Mouse (Mus musculus) A20 (cell line): ENCODE results near the gene Hoxa13.

Experiments used
- DNase-seq: peaks from one replicate; pipeline ENCODE4 v3.0.0-alpha.2; 2011; ENCODE audit warnings: low read depth, low spot score

Gene Hoxa13

DNA sequence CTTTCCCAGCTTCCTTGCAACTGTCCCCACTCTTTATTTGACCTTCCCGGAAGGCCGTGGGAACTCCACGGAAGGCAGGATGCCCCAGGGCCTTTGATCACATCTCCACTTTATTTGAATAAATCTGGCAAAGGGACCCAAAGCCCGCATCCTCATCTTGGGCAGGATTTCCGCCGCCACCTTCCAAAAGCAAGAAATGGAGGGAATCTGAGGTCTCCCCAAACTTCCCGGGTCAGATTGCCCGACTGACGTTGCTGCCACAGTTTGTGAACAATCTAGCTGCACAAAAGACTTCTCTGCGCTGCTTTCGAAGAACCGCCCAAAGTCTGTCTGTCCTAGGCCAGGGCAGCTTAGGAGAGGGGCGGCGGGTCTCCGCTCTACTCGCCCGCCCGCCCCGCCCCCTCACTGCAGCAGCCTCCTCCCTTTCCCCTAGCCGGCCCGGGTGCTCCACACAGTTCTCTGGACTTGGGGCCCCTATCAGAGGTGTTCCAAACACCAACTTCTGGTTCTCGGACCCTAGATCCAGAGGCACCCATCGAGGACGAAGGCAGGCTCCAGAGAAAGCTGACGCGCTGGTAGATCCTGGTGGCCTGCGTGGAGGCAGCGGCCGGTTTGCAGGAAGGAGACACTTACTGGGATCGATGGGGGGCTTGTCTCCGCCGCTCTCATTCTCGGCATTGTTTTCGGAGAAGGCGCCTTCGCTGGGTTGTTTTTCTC lies 35.6 kb downstream of the Hoxa13 start:
- DNase-seq: peak; percentile 62

DNA sequence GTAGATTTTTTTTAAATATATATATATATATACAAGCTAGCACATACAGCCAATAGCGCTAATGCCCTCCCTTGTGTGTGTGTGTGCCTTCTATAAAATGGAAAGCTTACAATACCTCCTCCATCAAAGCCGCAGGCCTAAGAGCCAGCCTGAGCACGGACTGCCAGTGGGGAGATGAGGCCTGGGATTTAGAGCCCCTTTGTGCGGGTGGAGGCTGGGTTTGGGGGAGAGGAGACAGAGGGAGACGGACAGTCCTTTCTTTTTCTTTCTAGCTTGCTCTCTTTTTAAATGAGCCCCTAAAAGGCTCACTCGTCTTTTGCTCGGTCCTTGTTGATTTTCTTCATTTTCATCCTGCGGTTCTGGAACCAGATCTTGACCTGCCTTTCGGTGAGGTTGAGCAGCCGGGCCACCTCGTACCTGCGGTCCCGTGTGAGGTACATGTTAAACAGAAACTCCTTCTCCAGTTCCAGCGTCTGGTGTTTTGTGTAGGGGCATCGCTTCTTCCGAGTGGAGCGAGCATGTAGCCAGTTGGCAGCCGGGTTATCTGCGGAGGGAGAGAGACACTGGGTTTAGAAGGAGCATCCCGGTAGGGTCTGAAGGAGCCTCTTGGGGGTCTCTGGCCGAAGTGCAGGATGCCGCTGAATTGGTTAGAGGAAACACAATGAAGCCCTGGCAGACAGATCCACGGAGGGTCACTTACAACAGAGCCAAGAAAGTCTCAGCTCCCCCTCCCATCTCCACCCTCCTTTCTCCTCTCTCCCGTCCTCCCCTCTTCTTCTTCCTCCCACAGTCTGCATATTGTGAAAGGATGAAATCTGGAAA lies 36.5 kb downstream of the Hoxa13 start:
- no peak for DNase-seq

DNA sequence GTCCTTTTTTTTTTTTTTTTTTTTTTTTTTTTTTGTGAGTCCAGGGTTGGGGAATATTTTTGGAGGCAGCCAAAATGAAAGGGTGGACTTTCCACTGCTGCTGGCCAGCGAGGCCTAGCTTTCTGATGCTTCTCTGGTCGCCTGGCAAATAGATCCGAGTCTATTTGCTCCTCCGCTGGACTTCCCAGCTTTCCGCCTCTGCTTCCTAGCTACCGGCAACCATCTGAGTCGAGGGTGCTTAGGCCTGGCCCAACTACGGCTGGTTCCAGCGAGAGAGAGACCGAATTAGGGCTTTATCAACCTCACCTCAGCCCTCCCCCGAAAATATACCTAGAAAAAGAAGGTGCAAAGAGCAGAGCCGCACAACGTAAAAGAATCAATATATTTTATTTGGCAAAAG lies 38.0 kb downstream of the Hoxa13 start:
- DNase-seq: no peak

DNA sequence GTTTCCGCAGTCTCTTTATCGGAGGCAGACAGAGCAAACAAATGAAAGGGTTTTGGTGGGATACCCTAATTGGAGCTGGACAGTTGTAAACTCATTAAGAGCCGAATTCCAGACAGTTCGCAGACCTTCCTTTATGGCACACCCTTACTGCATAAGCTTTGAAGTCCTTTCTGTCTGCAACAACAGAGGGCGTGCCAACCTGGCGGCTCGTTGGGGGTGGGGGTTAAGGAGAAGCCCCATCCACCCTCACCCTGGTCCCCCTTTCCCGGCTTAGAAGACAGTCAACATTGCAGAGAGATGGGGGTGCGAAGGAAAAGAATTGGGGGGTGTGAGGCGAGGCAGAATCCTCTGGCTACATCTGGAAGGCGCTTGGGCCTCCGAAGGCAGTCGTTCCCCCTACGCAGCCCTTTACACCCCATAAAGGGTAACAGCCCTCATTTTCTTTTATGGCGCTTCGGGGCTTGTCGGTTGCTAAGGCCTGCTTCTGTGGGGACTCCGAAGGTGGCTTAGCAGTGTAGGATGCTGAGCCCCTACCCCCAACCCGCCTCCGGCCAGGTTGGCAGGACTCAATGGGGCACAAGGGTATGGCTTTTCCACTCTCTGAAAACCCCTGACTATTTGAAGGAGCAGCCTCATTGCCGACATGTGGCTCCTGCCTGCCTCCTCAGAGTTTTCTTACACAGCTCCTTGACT lies 38.5 kb downstream of the Hoxa13 start:
- no peak for DNase-seq

DNA sequence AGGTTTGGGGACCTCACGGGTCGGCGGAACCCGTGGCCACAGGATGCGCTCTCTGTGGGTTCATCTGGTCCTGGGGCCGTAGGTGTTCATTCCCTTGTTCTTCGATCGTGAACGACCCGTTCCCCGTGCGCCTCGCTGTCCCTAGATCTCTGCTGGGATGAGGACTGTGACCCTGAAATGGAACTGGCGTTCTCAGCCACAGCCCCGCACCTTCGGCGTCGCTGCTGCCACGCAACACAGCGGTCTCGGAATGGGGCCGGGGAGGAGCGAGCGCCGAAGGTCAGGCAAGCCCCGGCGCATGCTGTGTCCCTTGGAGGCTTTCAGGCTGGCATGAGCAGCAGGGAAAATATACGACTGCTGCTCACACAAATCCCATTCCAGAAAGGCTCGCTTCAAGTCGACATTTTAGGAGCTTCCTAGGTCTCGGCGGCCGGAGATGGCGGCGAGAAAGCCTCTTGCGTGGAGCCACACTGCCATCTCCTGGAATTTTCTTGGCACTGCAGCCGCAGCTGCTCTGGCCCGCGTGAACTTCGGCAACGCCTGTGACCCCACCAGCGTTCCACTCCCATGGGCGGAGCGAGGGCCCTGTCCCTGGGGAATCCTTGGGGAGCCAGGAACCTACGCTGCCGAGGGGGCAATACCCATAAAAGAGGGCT lies 39.2 kb downstream of the Hoxa13 start, which contains the start of gene Hoxa7:
Gene Hoxa7, minus strand, starts transcription at position 518 of the 656 bp plus-strand sequence.
- peak; percentile 92 for DNase-seq

DNA sequence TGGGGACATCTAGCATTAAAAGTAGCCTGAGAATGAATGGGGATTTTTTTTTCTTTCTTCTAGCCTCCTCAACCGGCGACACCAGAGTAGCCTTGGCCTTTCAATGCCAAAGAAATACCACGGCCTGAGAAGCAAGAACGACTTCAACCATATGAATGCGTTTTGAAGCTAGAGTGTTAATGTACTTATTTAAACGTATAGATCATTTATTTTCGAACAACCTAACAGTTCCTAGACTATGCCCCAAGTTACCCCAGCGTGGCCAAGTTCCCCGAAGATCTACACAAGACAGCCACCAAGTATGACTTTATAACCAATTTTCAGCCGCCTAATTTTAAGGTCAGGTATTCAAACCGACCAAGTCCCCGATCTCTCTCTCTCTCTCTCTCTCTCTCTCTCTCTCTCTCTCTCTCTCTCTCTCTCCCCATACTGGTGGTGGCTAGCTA lies 39.8 kb downstream of the Hoxa13 start:
- DNase-seq: no peak

DNA sequence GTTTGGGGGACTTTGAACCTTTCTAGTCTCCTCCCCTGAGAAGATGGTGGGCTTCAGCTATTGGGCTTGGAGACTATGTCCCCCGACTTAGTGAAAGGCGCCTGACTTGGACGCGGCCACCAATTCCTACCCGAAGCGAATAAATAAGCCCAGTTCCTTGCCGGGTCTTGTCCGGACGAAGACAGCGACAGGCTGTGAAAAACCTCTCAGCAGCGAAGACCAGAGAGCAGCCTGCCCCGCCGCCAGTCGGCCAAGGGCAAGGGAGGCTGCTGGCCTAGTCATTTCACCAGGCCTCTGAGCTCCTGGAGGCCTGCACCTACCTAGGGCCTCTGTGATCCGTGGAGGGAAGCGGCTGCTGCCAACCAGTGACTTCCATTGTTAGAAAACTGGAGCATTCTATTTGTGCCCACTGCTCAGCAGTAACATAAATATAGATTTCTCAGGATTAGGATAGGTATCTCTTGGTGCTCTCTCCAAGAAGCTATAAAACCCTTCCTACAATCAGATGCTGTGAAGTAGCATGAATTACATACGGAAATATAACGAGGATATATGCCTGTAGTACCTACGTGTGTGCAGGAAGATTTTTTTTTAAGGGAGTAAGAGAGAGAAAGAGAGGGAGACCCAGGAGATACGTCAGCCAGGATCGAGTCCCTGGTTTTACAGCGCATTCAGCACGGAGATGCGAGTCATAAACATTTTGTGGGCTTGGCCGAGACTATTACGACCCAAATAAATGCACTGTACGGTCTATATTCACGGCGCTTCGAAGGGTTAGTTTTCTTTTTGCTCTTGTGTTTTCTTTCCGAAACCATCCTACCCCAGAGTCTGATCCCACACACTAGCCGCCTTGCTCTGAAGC lies 40.4 kb downstream of the Hoxa13 start:
- DNase-seq: no peak

DNA sequence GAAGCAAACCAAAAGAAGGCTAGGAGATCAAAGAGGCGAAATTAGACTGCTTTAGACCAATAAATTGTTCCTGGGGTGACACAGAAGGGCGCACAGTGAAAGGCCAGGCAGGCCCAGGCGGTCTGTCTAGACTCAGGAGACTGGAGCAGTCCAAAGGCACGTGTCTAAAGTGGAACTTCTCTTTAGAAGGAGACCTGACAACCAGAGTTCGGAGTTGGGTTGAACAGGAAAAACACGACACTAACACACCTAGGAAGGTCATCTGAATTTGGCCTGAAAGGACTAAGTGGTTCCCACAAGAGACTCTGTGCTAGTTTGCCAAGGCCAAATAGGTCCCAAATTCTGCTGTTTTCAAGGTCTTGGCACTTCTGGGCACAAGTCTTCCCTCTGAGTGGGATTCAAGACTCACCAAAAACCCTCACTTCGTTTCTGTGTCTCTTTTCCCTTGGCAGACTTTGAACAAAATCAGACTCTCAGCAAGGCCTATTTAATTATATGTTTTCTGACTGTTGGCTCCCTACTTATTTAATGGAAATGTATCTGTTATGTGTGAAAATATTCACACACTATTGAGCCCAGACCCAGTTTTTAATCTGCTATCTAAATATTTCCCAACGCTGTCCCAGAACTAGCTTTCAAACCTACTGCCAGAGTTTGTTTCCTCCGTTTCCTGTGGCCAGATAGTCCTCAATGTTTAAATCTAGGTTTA lies 41.3 kb downstream of the Hoxa13 start:
- DNase-seq: no peak

DNA sequence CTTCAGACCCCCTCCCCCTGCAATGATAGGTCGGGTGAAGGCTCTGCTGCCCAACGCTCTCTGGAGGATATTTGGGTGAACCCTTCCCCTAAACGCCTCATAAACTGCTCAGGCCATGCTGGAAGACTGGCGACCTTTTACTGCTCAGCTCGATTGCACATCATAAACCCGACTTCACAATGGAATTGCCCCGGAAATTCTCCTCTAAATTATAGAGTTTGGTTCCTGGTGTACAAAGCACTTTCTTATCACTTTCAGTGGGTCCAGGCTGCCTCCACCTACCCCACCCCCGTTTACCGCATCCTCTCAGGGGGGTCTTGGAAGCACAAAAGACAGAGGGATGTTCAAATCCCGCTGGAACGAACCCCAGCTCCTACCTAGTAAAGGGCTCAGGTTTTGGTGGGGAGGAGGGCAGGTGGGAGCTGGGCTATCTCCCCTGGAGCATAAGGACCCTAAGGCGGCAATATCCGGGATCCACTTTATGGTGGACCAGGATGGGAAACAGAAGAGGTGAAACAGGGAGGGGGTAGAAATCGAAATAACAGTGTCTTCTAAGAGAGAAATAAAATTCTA lies 42.0 kb downstream of the Hoxa13 start:
- no peak for DNase-seq

DNA sequence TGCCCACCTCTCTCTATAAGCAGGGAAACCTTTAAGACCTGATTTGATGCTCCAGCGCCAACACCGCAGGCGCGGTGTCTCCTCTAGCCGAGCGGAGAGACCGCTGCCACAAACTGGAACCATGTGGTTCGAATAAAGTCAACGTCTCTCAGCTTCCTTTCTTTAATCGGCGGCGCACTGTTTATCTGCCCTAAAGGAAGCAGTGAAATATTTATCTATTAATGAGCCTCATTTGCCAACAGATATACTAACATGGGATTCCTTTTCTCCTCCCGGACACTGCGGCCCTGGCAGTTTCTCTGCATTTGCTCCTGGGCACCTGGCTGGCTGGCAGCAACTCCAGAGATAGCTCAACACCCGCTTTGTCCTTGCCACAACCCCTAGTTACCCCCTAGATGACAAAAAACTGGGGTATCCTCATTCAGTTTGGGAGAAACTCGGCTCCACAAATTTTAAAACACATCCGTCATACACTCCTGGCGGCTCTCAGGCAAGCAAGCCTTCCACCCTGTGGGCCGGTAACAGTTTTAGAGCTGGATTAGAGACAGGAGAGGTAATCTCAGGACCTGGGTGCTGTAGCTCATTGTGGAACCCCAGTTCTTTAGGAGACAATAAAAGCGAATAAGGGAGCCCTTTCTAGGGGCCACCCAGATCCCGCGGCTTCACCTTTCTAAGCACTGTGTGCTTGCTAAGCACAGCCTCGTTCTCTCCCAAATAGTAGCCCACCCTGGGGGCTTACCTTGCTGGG lies 42.6 kb downstream of the Hoxa13 start:
- no peak for DNase-seq

DNA sequence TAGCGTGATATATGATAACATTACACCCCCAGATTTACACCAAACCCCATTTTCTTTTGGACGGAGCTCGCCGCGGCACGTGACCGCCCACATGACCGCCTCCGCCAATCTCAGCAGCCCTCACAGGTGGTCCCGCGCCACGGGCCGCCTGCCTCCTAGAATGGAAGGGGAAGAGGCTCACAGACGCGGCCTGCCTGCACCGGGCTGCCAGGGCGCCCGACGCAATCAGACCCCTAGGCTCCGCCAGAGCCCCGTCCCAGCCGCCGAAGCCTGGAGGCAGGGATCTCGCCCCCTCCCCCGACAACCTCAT lies 43.3 kb downstream of the Hoxa13 start:
- peak; percentile 94 for DNase-seq

DNA sequence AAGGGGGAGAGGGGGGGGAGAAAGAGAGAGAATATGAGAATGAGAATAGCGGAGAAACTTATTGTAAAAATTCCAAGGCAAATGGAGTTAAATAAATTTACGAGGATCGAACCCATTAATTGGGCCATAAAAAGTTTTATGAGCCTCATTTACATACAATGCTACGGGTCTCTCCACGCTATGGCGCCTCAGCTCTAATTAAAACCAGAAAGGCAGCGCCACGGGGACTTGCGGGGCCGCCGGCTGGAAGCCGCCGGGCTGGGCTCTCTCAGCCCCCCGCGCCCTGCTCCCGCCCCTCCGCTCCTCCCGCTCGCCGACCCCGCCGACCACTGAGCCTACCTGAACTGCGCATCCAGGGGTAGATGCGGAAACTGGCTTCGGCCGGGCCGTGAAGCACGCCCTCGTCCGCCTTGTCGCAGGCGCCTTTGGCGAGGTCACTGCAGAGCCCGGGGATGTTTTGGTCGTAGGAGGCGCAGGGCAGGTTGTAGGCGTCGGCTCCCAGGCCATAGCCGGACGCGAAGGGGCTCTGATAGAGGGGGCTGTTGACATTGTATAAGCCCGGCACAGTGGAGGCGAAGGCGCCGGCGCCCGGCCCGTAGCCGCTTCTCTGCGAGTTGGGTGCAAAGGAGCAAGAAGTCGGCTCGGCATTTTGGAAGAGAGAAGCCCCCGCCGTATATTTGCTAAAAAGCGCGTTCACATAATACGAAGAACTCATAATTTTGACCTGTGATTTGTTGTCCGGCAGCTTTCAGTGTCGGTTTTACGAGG lies 43.8 kb downstream of the Hoxa13 start:
- peak; percentile 88 for DNase-seq

DNA sequence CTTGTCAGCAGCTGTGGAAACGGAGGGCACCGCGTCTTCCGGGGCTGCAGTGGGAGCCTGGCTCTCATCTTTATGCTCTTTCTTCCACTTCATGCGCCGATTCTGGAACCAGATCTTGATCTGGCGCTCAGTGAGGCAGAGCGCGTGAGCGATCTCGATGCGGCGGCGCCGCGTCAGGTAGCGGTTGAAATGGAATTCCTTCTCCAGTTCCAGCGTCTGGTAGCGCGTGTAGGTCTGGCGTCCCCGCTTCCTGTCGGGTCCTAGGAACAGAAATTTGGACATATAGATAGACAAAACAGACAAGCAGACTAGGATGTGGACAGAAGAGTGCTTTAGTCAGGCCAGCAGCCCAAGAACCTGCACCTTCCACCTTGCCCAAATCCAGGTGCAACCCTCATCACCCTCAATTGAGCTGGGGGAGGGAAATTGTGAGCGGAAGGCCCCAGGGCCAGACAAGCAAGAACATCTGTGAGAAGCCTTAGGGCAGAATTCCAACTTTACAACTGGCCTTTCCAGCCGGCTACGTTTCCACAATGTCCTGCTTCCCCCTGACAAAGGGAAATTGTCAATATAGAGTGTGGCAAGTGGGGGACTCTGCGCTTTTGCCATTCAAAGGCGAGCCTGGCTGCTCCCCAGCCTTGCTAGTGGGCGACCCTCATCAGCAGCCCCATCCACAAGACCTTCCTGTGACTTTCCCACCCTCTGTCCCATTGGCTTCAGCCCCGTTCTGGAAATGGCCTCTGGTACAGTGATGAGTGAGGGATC lies 44.7 kb downstream of the Hoxa13 start:
- peak; percentile 49 for DNase-seq

DNA sequence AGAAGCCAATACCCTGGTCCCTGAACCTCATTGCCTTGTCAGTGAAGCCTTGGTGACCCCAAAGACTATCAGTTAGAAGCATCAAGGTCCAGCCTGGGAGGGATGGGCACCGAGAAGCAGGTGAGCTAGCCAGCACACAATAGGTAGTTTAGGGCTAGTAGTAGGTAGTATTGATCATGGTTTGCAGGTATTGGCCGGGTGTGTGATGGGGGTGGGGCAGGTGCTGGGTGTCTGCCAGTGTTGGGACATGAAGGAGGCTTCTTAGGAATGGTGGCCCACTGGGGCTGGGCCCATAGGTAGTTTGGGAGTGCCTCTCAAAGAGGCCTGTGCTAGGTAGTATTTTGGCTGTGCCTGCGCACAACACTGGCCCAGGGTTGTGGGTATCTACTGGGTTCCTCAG lies 45.6 kb downstream of the Hoxa13 start:
- peak; percentile 26 for DNase-seq

DNA sequence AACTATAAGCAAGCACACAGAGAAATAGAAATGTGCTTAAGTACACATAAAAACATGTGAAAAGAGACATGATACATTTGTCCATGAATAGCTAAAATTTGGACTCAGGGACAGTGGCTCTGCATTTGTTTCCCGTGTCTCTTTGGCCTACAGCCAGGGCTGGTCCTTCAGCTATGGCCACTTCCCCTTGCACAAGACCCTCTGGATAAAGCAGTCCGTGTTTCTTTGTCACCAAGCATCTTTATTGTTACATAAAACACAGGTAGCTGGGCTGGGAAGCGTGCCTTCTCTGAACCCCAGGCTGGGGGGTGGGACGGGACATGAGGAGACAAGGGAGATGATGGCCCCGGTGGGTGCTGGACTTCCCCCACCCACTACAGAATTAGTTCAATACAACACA lies 46.4 kb downstream of the Hoxa13 start:
- peak; percentile 58 for DNase-seq

DNA sequence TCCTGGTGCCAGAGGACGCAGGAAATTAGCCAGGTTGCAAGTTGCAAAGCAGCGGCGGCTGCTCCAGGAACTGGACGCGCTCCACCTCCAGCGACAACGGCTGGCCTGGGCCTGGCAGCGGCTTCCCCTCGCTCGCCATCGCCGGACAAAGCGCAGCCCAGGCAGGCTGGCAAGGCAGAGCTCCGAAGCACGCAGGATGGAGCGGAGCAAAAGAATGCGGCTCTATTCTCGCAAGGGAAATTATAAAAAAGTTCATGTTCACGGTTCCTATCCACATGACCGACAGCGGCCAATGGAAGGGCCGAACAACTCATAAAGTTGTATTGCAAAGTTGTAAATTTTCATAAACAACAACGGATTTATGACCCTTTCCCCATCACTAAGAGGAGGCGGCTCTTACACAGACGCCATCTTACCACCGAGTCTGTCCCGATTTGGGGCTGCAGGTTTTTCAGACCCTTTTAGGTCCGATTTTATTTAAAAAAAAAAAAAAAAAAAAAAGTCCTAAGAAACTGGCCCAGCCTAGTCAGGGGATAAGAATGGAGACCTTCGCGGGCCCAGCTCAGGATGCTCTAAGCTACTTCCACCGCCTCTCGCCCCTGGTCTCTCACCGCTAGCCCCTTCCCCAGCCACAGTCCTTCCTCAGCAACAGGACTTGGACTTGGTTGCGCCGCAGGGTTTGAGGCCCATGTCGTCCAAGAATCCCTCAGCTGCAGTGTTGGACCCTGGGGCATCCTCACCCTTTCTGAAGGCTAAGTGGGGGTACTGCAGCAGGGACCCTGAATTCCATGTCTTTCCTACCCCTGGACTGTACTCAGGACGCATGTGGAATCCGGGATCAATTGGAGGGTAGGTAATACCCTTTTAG lies 47.3 kb downstream of the Hoxa13 start, which contains the start of the genes Hoxa3 and Gm28308:
Gene Hoxa3, minus strand, starts transcription at position 218 of the 868 bp plus-strand sequence.
Gene Gm28308, minus strand, starts transcription at position 221 of the 868 bp plus-strand sequence.
- peak; percentile 92 for DNase-seq
